In genomic region chr13:18790086-18790485, GRCm38 (mm10) we compare ENCODE assay signal across 16 mouse cellular contexts.
DNase-seq lines count a peak whose midpoint lies in the region; ATAC-seq and TF ChIP-seq lines count a peak whose summit lies in the region.
"Had no signal": no experiment of that assay in that cellular context is flagged by ENCODE, and none has a peak within 500 bp of the region (broad histone marks: within the 10 kb centered on the region; RNA-seq: fewer than 3 reads in every experiment).

No protein-coding gene starts in this region.

- H3K4me3 ChIP-seq in forebrain, embryonic 13.5 days = no peak overlapping the region
- H3K4me3 ChIP-seq in forebrain, embryonic 11.5 days (ENCODE audit: low read depth, low read length) = no peak overlapping the region
- H3K4me3 ChIP-seq in heart, embryonic 16.5 days (ENCODE audit: low read length) = no peak overlapping the region
- H3K4me3 ChIP-seq in lung, embryonic 14.5 days (ENCODE audit: low read depth, low read length) = no peak overlapping the region
- H3K4me3 ChIP-seq: embryonic facial prominence, embryonic 12.5 days; layer of hippocampus, adult 2 months; myocyte had no signal

- H3K27ac ChIP-seq in forebrain, embryonic 13.5 days = no peak overlapping the region
- H3K27ac ChIP-seq in forebrain, embryonic 11.5 days (ENCODE audit: low read depth, low read length) = no peak overlapping the region
- H3K27ac ChIP-seq in heart, embryonic 16.5 days (ENCODE audit: low read length) = peak overlapping the region; percentile 46
- H3K27ac ChIP-seq in lung, embryonic 14.5 days (ENCODE audit: low read depth) = no peak overlapping the region
- H3K27ac ChIP-seq: layer of hippocampus, adult 2 months had no signal

- WGBS in forebrain, embryonic 13.5 days = 70% methylated on average over 6 of the region's 6 CpGs
- 84% methylated on average over 6 of the region's 6 CpGs for WGBS in forebrain, embryonic 11.5 days
- 32% methylated on average over 6 of the region's 6 CpGs for WGBS in heart, embryonic 16.5 days
- WGBS in lung, embryonic 14.5 days = 45% methylated on average over 6 of the region's 6 CpGs

- DNase-seq in forebrain, embryonic 11.5 days (ENCODE audit: low spot score) = no peak
- DNase-seq in heart, postnatal 25 days (ENCODE audit: low spot score) = no peak
- peak; percentile 47 for DNase-seq in lung, embryonic 14.5 days
- DNase-seq in lung, postnatal 14 days = no peak
- DNase-seq in brain, embryonic 14.5 days (ENCODE audit: low read depth) = peak; percentile 57
- DNase-seq in thymus, postnatal 36 days = no peak
- DNase-seq: adrenal gland, postnatal 36 days; cerebellum, adult 11 months; gastrocnemius, postnatal 25 days; retina, postnatal 1 day; thymus, adult 2 months had no signal

- TF ChIP-seq CTCF in lung, embryonic 14.5 days (IDR thresholded peaks at IDR 0.05; ENCODE audit: low read depth) = no peak
- TF ChIP-seq CTCF in brain, embryonic 14.5 days (IDR thresholded peaks at IDR 0.05; ENCODE audit: borderline replicate concordance, extremely low read depth, insufficient read depth, insufficient read length) = no peak

- H3K9me3 ChIP-seq in forebrain, embryonic 13.5 days (replicated peaks) = no peaks in the 10 kb centered on the region
- H3K9me3 ChIP-seq in forebrain, embryonic 11.5 days (ENCODE audit: control insufficient read depth, low read length) = no peaks in the 10 kb centered on the region
- no peaks in the 10 kb centered on the region for H3K9me3 ChIP-seq in heart, embryonic 16.5 days (replicated peaks; ENCODE audit: control insufficient read depth, low read length)
- H3K9me3 ChIP-seq in lung, embryonic 14.5 days (ENCODE audit: low read depth, low read length) = no peaks in the 10 kb centered on the region
- H3K9me3 ChIP-seq: embryonic facial prominence, embryonic 12.5 days had no signal

- intact Hi-C loops in heart, postnatal 25 days (cut with DNase I) = no loop called here

- H3K36me3 ChIP-seq in forebrain, embryonic 13.5 days (ENCODE audit: poor library complexity, severe bottlenecking) = no peaks in the 10 kb centered on the region
- H3K36me3 ChIP-seq in forebrain, embryonic 11.5 days (ENCODE audit: control insufficient read depth, insufficient read depth, low read length) = no peaks in the 10 kb centered on the region
- no peaks in the 10 kb centered on the region for H3K36me3 ChIP-seq in heart, embryonic 16.5 days (ENCODE audit: control insufficient read depth, insufficient read depth)
- H3K36me3 ChIP-seq in lung, embryonic 14.5 days (ENCODE audit: insufficient read depth) = no peaks in the 10 kb centered on the region
- H3K36me3 ChIP-seq: embryonic facial prominence, embryonic 12.5 days had no signal

- peak overlapping the region; percentile 30; the same call in 1 of the 2 replicates for H3K9ac ChIP-seq in forebrain, embryonic 13.5 days
- H3K9ac ChIP-seq in forebrain, embryonic 11.5 days (ENCODE audit: low read length) = no peak overlapping the region
- H3K9ac ChIP-seq in heart, embryonic 16.5 days (ENCODE audit: low read length) = no peak overlapping the region
- no peak overlapping the region for H3K9ac ChIP-seq in lung, embryonic 14.5 days
- H3K9ac ChIP-seq: embryonic facial prominence, embryonic 12.5 days had no signal

- H3K27me3 ChIP-seq in forebrain, embryonic 13.5 days = no peaks in the 10 kb centered on the region
- H3K27me3 ChIP-seq in forebrain, embryonic 11.5 days (ENCODE audit: control insufficient read depth, insufficient read depth, low read length) = no peaks in the 10 kb centered on the region
- H3K27me3 ChIP-seq in heart, embryonic 16.5 days (ENCODE audit: control insufficient read depth, insufficient read depth, low read length) = no peaks in the 10 kb centered on the region
- no peaks in the 10 kb centered on the region for H3K27me3 ChIP-seq in lung, embryonic 14.5 days (ENCODE audit: insufficient read depth, low read length)
- H3K27me3 ChIP-seq: embryonic facial prominence, embryonic 12.5 days had no signal

- peaks cover 6% of the 10 kb centered on the region; the same call in 1 of the 2 replicates for H3K4me1 ChIP-seq in forebrain, embryonic 13.5 days
- H3K4me1 ChIP-seq in forebrain, embryonic 11.5 days (replicated peaks; ENCODE audit: control insufficient read depth, insufficient read depth, low read length) = no peaks in the 10 kb centered on the region
- peaks cover 7% of the 10 kb centered on the region; the same call in 1 of the 2 replicates for H3K4me1 ChIP-seq in heart, embryonic 16.5 days (ENCODE audit: control insufficient read depth, insufficient read depth, low read length)
- H3K4me1 ChIP-seq in lung, embryonic 14.5 days (ENCODE audit: insufficient read depth) = no peaks in the 10 kb centered on the region

- ATAC-seq in forebrain, embryonic 13.5 days = peak; percentile 50; the same call in 1 of the 2 replicates
- ATAC-seq in forebrain, embryonic 11.5 days (replicated peaks; ENCODE audit: low FRiP score) = no peak
- ATAC-seq in heart, embryonic 16.5 days (replicated peaks; ENCODE audit: extremely low read depth, insufficient read depth, low FRiP score) = peak; percentile 39; the same call in 1 of the 2 replicates
- peak; percentile 49; the same call in 1 of the 2 replicates for ATAC-seq in lung, embryonic 14.5 days (ENCODE audit: insufficient read depth)

- TF ChIP-seq POLR2A in brain, embryonic 14.5 days (IDR thresholded peaks at IDR 0.05; ENCODE audit: borderline replicate concordance, extremely low read depth, insufficient read depth, insufficient read length, poor library complexity, severe bottlenecking) = no peak

- no peak overlapping the region for H3K4me2 ChIP-seq in forebrain, embryonic 13.5 days
- H3K4me2 ChIP-seq in forebrain, embryonic 11.5 days (ENCODE audit: low read depth, low read length, severe bottlenecking) = no peak overlapping the region
- peak overlapping the region; percentile 44 for H3K4me2 ChIP-seq in heart, embryonic 16.5 days (ENCODE audit: low read depth, low read length)
- no peak overlapping the region for H3K4me2 ChIP-seq in lung, embryonic 14.5 days
- H3K4me2 ChIP-seq: embryonic facial prominence, embryonic 12.5 days had no signal

Comparison
In these comparisons a context has a peak if more than half of its experiments do, and no peak if none do; other contexts are left out.
1. DNase-seq: peak in lung, embryonic 14.5 days (single experiment) and brain, embryonic 14.5 days (single experiment); none in forebrain, embryonic 11.5 days (single experiment), heart, postnatal 25 days (single experiment), lung, postnatal 14 days (single experiment) and thymus, postnatal 36 days (0 of 2).